Mouse (Mus musculus): ENCODE measurements at regions not wholly inside any gene's neighbourhood (a gene's known extent, or its start where the extent isn't known, plus 50 kb on each side); places are given as distances from the start of the nearest gene placed in this dataset.

DNA sequence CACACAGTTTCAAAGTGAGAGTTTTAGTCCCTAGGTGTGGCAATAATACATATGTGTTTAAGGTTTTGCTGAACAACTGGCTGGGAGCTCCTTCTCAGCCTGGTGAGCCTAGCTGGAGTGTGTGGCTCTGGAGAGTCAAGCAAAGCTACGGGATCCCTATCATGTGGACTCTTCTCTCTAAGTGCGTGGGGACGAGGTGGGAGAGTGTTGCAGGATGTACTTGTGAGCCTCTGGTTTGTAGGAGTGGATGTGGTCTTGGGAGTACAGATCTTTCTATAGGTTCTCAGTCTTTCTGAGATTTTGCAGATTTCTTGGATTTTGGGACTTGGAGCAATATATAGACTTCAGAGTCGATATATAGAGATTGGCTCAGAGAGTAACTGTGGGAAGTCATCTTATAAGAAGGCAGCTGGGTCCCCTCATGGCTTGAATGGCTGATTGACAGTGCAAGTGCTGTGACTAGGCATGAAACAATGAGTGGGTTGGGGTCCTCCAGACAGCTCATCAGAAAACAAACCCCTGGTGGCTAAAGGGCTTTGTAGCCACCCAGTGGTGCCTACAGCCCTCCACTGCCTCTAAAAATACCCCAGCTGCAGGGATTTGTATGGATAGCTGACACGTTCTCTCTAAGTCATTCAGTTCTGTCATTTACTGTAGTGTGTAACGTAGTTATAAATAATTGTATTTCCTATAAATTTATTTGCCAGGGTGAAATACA is 486.1 kb downstream of the Cdh26 start:
- no peak for ATAC-seq (ENCODE audit: poor library complexity, severe bottlenecking)

DNA sequence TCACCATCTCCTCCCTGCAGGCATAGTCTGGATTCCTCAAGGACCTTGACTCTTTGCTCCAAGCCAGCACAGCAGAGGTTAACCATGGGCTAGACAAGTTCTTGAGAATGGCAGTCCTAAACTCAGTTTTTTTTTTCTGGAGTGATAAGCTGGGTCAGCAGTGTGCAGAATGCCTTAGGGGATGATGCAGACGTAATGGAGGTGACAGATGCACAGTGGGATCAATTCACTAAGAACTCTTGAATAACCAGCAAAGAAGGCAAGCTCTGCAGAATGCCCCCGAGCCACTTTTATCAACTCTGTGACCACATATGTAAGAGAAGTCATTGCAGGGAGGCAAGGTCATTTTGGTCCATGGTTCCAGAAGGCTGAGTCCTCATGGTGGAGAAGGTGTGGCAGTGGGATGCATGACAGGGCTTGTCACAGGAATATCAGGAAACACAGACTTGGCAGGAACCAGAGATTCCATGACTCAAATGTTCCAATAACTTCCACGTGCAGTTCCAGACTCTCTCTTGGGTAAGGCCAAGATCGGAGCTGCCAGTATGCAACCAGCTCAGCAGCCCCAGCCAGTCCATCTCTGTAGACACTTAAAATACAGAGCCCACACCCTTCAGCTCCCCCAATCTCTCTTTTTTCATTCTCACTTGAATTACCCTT is 494.3 kb downstream of the Cdh26 start:
- ATAC-seq (ENCODE audit: poor library complexity, severe bottlenecking), result no peak

GRCm38 (mm10) chr2:178927038-178927660 is 496.8 kb downstream of the Cdh26 start:
- ATAC-seq (ENCODE audit: poor library complexity, severe bottlenecking), result no peak

- no peak for ATAC-seq (ENCODE audit: poor library complexity, severe bottlenecking)
These were observed 498.7 kb downstream of the Cdh26 start for GRCm38 (mm10) chr2:178929033-178929432.

DNA sequence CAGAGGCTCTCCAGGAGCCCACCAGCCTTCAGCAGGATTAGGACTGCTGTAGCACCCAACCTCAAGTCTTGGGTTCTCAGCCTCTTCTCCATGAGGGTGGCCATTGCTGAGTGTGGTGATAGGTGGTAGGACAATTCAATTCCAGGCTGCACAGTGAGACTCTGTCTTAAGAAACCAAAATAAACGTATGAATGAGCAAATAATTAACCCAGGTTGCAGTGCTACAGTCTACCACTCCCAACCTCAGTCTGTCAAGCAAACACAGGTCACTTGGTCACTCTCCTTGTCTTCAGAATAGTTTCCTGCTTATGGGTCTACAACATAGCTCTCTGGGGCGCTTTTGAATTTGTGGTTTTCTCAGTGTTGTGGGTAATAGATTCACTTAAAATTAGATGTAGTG is 499.8 kb downstream of the Cdh26 start:
- no peak for ATAC-seq (ENCODE audit: poor library complexity, severe bottlenecking)

GRCm38 (mm10) chr2:178948471-178948870 is 493.8 kb upstream of the Cdh4 start:
- ATAC-seq (ENCODE audit: poor library complexity, severe bottlenecking), result no peak

GRCm38 (mm10) chr2:178949103-178949502 is 493.1 kb upstream of the Cdh4 start:
- no peak for ATAC-seq (ENCODE audit: poor library complexity, severe bottlenecking)

- ATAC-seq (ENCODE audit: poor library complexity, severe bottlenecking), result no peak
These were observed 491.9 kb upstream of the Cdh4 start for GRCm38 (mm10) chr2:178950304-178950703.

DNA sequence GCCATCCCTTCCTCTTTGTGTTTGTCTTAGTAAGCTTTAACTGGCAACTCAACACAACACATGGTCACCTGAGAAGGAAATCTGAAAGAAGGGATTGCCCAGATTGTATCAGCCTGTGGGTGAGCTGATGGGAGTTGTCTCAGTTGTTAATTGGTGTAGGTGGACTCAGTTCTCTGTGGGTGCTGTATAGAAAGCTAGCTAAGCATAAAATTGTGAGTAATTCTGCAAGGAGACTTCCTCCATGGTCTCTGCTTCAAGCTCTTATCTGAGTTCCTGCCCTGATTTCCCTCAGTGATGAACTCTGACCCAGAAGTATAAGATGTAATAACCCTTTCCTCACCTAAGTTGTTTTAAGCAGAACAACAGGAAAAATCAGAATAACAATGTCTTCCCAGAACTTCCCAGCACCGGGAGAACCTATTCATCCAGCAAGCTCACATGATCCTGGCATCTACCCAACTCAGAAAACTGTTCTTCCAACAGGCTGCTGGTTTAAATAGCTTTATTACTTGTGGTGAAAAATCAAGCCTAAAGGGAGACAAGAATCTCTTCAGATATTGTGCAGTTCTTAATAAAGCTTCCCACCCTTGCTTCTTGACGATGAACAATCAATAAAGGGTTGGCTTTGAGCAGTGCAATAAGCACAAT is 487.7 kb upstream of the Cdh4 start:
- no peak for ATAC-seq (ENCODE audit: poor library complexity, severe bottlenecking)

- no peak for ATAC-seq (ENCODE audit: poor library complexity, severe bottlenecking)
These were observed 483.4 kb upstream of the Cdh4 start for GRCm38 (mm10) chr2:178958829-178959228.

GRCm38 (mm10) chr2:178959603-178960002 is 482.6 kb upstream of the Cdh4 start:
- no peak for ATAC-seq (ENCODE audit: poor library complexity, severe bottlenecking)

- no peak for ATAC-seq (ENCODE audit: poor library complexity, severe bottlenecking)
These were observed 474.5 kb upstream of the Cdh4 start for GRCm38 (mm10) chr2:178967584-178968365.

DNA sequence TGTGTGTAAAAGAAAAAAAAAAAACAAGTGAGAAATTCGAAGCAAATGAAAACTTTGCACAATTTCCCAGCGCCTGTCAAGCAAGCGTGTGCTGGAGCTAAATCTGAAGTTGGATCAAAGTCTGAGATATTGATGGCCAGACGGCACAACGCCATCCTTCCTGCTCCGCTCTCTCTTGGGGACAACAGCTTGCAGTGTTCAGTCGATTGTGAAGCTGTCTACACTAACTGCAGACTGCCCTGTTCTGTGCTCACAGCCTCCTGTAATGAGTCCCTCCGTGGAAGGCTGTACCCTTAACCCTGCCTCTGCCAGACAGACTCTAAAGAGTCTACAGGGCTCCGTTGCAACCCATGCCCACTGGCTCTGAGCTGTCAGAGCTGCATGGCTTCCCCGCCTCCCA is 472.5 kb upstream of the Cdh4 start:
- no peak for ATAC-seq (ENCODE audit: poor library complexity, severe bottlenecking)

DNA sequence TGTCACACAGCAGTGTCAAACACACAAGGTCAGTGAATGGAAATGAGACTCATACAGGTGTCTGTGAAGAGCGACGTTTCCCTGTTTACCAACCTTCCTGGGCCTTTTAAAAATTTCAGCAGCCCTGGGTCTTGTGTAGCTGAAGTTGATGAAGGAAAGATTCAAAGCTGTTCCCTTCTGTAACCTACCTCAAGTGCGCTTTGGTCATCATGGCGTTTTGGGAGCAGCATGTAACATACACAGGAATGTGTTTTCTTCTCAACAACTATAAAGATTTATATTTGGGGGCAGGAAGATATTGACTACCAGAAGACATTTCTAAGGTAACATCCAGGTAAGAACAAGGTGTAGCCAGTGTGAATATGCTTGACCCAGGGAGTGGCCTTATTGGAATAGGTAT is 466.9 kb upstream of the Cdh4 start:
- no peak for ATAC-seq (ENCODE audit: poor library complexity, severe bottlenecking)

- ATAC-seq (ENCODE audit: poor library complexity, severe bottlenecking), result no peak
These were observed 466.2 kb upstream of the Cdh4 start for GRCm38 (mm10) chr2:178976046-178976445.

- ATAC-seq (ENCODE audit: poor library complexity, severe bottlenecking), result no peak
These were observed 465.7 kb upstream of the Cdh4 start for GRCm38 (mm10) chr2:178976495-178976894.

- ATAC-seq (ENCODE audit: poor library complexity, severe bottlenecking), result no peak
These were observed 462.8 kb upstream of the Cdh4 start for GRCm38 (mm10) chr2:178979451-178979850.

DNA sequence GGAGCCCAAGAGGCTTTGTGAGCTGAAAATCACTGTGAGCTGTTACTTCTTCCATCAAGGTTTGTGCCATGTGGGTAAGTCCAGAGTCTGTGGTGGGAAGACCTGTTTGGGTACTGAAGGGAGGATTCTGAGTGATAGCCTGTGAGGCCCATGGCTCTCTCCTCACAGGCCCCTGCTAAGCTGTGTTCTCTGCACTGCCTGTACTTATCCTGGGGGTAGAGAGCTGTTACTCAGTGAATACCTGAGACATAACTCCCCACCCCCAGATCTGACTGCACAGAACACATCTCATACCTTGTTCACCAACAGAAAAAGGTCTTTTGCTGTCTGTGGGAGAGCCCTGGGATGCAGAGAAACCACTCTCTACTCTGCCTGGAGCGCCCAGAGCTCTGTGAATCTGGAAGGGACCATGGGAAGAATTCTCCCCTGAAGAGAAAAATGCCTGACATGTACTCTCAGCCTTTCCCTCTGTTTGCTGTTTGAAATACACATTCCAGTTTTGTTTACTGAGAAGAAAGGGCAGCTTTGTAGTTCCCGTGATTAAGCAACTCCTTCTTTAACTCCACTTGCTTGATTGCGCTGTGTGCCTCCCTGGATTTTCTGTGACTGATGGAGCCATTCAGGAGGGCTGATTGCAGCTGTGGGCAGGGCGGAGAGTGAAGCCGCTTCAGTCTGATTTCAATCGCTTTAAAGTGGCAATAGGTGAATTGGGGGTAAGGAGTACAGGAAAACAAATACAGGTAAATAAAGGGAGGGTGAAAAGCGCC is 460.3 kb upstream of the Cdh4 start:
- ATAC-seq (ENCODE audit: poor library complexity, severe bottlenecking), result no peak

DNA sequence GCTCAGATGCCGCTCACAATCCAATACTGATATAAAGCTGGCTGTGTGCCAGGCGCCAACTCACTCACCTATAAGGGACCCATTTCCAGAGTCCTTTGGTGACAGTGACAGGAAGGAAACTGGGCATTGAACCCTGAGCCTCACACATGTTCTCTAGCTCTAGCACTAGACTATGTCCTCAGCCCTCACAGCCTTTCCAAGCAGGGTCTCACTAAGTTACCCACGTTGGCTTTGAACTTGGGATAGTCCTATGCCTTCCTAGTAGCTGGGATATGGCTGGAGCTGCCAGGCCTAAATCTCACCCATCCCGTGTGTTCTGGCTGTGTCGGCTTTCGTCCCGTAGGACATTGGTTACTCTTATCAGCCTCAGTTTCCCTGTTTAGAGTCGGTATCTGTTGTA is 458.4 kb upstream of the Cdh4 start:
- no peak for ATAC-seq (ENCODE audit: poor library complexity, severe bottlenecking)

GRCm38 (mm10) chr2:178987935-178988334 is 454.3 kb upstream of the Cdh4 start:
- no peak for ATAC-seq (ENCODE audit: poor library complexity, severe bottlenecking)
